Mouse (Mus musculus): ENCODE measurements at regions not wholly inside any gene's neighbourhood (a gene's known extent, or its start where the extent isn't known, plus 50 kb on each side); places are given as distances from the start of the nearest gene placed in this dataset.

- no peak for TF ChIP-seq CTCF (IDR thresholded peaks at IDR 0.05; ENCODE audit: low read depth)
- no peak for TF ChIP-seq EP300 (IDR thresholded peaks at IDR 0.05; ENCODE audit: low read depth)
These were observed 60.2 kb upstream of the Gm11146 start for GRCm38 (mm10) chr16:77662107-77662518.

Measured in liver, embryonic 14.5 days (tissue).